8 mouse cellular contexts compared by ENCODE assay signal in genomic region chr13:90922751-90923612, GRCm38 (mm10). TPM values are rescaled to one million over a fixed set of nuclear protein-coding genes. Genes with fewer than 3 reads are reported as not detected.
DNase-seq lines count a peak whose midpoint lies in the region; ATAC-seq and TF ChIP-seq lines count a peak whose summit lies in the region.

TSS of gene Rps23 (plus strand) at chr13:90922958.

- 0 out of 2 replicates have a peak, but pooled peaks cover 2% of the 10 kb centered on the region for H3K4me1 ChIP-seq in bone marrow macrophage, adult 2 months (ENCODE audit: control insufficient read depth, insufficient read depth, low read length)
- H3K4me1 ChIP-seq in embryonic fibroblast, embryonic 13.5 days (ENCODE audit: control insufficient read depth, insufficient read depth, low read length): no peaks in the 10 kb centered on the region
- H3K4me1 ChIP-seq in kidney, embryonic 14.5 days (ENCODE audit: control insufficient read depth, insufficient read depth, low read length): no peaks in the 10 kb centered on the region
- 0 out of 2 replicates have a peak, but pooled peaks cover 4% of the 10 kb centered on the region for H3K4me1 ChIP-seq in limb, embryonic 15.5 days

- H3K9me3 ChIP-seq in kidney, embryonic 14.5 days (ENCODE audit: control insufficient read depth, low read length): no peaks in the 10 kb centered on the region
- H3K9me3 ChIP-seq in limb, embryonic 15.5 days: no peaks in the 10 kb centered on the region

- H3K4me3 ChIP-seq in bone marrow macrophage, adult 2 months (ENCODE audit: insufficient read depth, low read length): peak within 1 kb of the TSS; percentile 98
- peak within 1 kb of the TSS; percentile 76 for H3K4me3 ChIP-seq in embryonic fibroblast, embryonic 13.5 days (ENCODE audit: insufficient read depth, low read length)
- peak within 1 kb of the TSS; percentile 91 for H3K4me3 ChIP-seq in kidney, embryonic 14.5 days (ENCODE audit: low read length)
- peak within 1 kb of the TSS; percentile 93 for H3K4me3 ChIP-seq in limb, embryonic 15.5 days

- H3K9ac ChIP-seq in kidney, embryonic 14.5 days (ENCODE audit: low read depth, low read length): peak within 1 kb of the TSS; percentile 96
- peak within 1 kb of the TSS; percentile 88 for H3K9ac ChIP-seq in limb, embryonic 15.5 days

- TF ChIP-seq POLR2A in bone marrow macrophage, adult 2 months (IDR thresholded peaks at IDR 0.05; ENCODE audit: borderline replicate concordance, low read depth, low read length): no peak; the same call in 1 of the 2 replicates
- TF ChIP-seq POLR2A in embryonic fibroblast, embryonic 13.5 days (IDR thresholded peaks at IDR 0.05; ENCODE audit: low read depth, low read length): peak; percentile 85

- WGBS in kidney, embryonic 14.5 days: under 1% methylated on average over 57 of the region's 57 CpGs
- WGBS in limb, embryonic 15.5 days: under 1% methylated on average over 57 of the region's 57 CpGs

- DNase-seq in A20 (ENCODE audit: low read depth, low spot score): peak; percentile 94
- peak; percentile 82 to 91 for DNase-seq in heart, adult 9 months (ENCODE audit: low spot score in 2 of 2)
- peak; percentile 61 to 86 for DNase-seq in monocyte, adult 2 months (ENCODE audit: low read depth in 1 of 2, low spot score in 2 of 2)
- DNase-seq in spleen, postnatal 36 days (ENCODE audit: low spot score in 2 of 2): peak; percentile 86 to 89

- H3K27ac ChIP-seq in bone marrow macrophage, adult 2 months (ENCODE audit: insufficient read depth, low read depth, low read length): peak within 1 kb of the TSS; percentile 88
- H3K27ac ChIP-seq in embryonic fibroblast, embryonic 13.5 days (ENCODE audit: insufficient read depth, low read length): peak within 1 kb of the TSS; percentile 85
- peak within 1 kb of the TSS; percentile 77 for H3K27ac ChIP-seq in kidney, embryonic 14.5 days (ENCODE audit: low read depth, low read length)
- peak within 1 kb of the TSS; percentile 85 for H3K27ac ChIP-seq in limb, embryonic 15.5 days

- H3K27me3 ChIP-seq in kidney, embryonic 14.5 days (ENCODE audit: control insufficient read depth, insufficient read depth, low read length): no peaks in the 10 kb centered on the region
- H3K27me3 ChIP-seq in limb, embryonic 15.5 days: no peaks in the 10 kb centered on the region

- H3K4me2 ChIP-seq in kidney, embryonic 14.5 days (replicated peaks; ENCODE audit: low read depth, low read length): peak within 1 kb of the TSS; percentile 57
- H3K4me2 ChIP-seq in limb, embryonic 15.5 days: peak within 1 kb of the TSS; percentile 56

- peak; percentile 98 for ATAC-seq in kidney, embryonic 14.5 days (ENCODE audit: low FRiP score, low TSS enrichment)
- ATAC-seq in limb, embryonic 15.5 days (ENCODE audit: insufficient number of reproducible peaks, low FRiP score, low TSS enrichment, low read depth): peak; percentile 99

- TF ChIP-seq CTCF in bone marrow macrophage, adult 2 months (IDR thresholded peaks at IDR 0.05; ENCODE audit: low read depth, low read length): no peak
- no peak for TF ChIP-seq CTCF in embryonic fibroblast, embryonic 13.5 days (IDR thresholded peaks at IDR 0.05; ENCODE audit: borderline replicate concordance, insufficient read depth, low read length)

- H3K36me3 ChIP-seq in kidney, embryonic 14.5 days (ENCODE audit: control insufficient read depth, insufficient read depth, low read length): peaks cover 35% of the 10 kb centered on the region
- peaks cover 29% of the 10 kb centered on the region for H3K36me3 ChIP-seq in limb, embryonic 15.5 days

RNA-seq across cellular contexts. Expression of gene Rps23, which starts in this region (rescaled TPM):
- 640 and 687 TPM in 2 replicates for polyA plus RNA-seq in bone marrow macrophage, adult 2 months (2012; ENCODE audit: insufficient read depth, insufficient read length, missing spikeins)
- 567 and 574 TPM in 2 replicates for polyA plus RNA-seq in embryonic fibroblast, embryonic 13.5 days (2011; ENCODE audit: insufficient read length, low read depth, missing spikeins)
- polyA plus RNA-seq in kidney, embryonic 14.5 days (2014; fragmentation: Nextera tagmentation; extraction: Ambion mirVana): 314 and 409 TPM in 2 replicates
- polyA plus RNA-seq in limb, embryonic 15.5 days (2015; fragmentation: Nextera tagmentation; extraction: Ambion mirVana): 171 and 226 TPM in 2 replicates

Comparison
In these comparisons a context has a peak if more than half of its experiments do, and no peak if none do; other contexts are left out.
1. Peak in every context shown above with its lines: DNase-seq, ATAC-seq, H3K4me3 ChIP-seq and H3K27ac ChIP-seq.